Mouse (Mus musculus): Measurements from ENCODE around the gene Xylt1. TPM values are rescaled to one million over a fixed set of nuclear protein-coding genes. Genes with fewer than 3 reads are reported as not detected.

The Xylt1 gene
- total RNA-seq, 2 experiments from 2014 or later, result 53.5 to 56.6 TPM

- DNase-seq, result no peak
- intact Hi-C loops (cut with DNase I), result no loop called here
Observed at GRCm38 (mm10) chr7:117652637-117653036, 271.9 kb downstream of the Xylt1 start.

DNA sequence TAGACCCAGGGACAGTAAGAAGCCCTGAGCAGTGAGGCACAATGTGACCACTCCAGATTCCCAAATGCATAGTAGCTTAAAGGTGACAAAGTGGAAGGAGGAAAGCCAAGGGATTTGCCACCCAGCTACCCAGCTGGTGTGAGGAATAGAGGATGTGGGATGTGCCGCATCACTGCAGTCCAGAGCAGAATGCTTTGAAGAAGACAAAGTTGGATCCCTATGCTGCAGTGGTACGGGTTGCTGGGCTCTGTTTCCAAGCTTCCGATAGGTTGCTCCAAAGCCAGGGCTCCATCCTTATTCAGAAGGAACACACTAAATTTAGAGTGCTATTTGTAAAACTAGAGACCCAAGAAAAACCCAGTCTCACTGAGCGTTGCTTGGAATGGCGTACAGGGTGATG lies 275.0 kb downstream of the Xylt1 start:
- DNase-seq, result no peak
- intact Hi-C loops (cut with DNase I), result no loop called here

GRCm38 (mm10) chr7:117658180-117658579 lies 277.4 kb downstream of the Xylt1 start:
- DNase-seq, result no peak
- intact Hi-C loops (cut with DNase I), result no loop called here

DNA sequence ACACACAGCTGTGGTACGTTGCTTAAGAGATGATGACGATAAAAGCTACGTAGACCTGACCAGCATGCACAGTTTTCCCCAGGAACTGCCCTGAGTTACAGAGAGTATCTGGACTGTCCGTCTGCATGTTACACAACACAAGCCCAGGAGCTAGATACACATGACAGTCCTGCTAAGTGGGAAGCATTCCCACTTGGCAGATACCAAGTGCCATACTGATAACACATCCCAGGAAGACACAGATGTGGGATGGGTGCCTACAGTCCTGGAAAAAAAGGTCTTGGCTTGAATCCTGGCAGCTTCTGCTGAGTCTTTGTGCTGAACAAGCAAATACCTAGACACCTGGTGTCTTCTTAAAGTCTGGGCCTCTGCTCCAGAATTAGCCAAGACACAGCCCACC lies 278.0 kb downstream of the Xylt1 start:
- DNase-seq, result no peak
- intact Hi-C loops (cut with DNase I), result no loop called here

DNA sequence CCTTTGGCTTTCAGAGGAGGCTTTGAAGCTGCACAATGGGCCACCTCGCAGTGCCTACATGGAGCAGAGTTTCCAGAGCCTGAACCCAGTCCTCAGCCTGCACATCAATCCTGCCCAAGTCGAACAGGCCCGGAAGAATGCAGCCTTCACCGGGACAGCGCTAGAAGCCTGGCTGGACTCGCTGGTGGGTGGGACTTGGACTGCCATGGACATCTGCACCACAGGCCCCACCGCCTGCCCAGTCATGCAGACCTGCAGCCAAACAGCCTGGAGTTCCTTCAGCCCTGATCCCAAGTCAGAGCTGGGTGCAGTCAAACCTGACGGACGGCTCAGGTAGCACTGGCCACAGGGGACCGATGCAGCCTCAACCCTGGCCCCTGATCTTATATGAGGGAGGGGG lies 286.5 kb downstream of the Xylt1 start:
- intact Hi-C loops (cut with DNase I), result no loop called here
- DNase-seq, result peak; percentile 55

- intact Hi-C loops (cut with DNase I), result no loop called here
- peak; percentile 41 for DNase-seq
Observed at GRCm38 (mm10) chr7:117668226-117668625, 287.4 kb downstream of the Xylt1 start.

GRCm38 (mm10) chr7:117672121-117672591 lies 291.4 kb downstream of the Xylt1 start:
- intact Hi-C loops (cut with DNase I), result no loop called here
- DNase-seq, result no peak

- intact Hi-C loops (cut with DNase I), result no loop called here
- no peak for DNase-seq
Observed at GRCm38 (mm10) chr7:117686120-117686996, 305.6 kb downstream of the Xylt1 start.

- DNase-seq, result no peak
- intact Hi-C loops (cut with DNase I), result no loop called here
Observed at GRCm38 (mm10) chr7:117686997-117687302, 306.2 kb downstream of the Xylt1 start.

DNA sequence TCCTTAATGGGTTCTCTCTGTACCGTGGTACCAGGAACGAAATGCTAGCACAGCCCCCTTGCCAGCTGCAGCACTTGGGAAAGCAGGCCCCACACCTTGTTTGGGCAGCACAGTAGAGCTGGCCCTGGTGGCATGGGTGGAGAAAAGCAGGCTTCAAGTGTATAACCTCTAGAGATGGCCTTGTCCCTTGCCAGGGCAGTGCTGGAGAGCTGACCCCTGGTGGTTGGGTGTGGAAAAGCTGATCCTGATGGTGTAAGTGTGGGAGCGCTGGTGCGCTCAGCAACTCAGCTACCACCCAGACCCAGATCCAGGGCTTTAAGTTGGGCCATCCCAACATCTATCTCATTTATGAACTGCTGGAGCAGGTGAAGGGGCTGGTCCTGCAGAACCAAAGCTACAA lies 314.8 kb downstream of the Xylt1 start:
- no peak for DNase-seq
- intact Hi-C loops (cut with DNase I), result no loop called here

DNA sequence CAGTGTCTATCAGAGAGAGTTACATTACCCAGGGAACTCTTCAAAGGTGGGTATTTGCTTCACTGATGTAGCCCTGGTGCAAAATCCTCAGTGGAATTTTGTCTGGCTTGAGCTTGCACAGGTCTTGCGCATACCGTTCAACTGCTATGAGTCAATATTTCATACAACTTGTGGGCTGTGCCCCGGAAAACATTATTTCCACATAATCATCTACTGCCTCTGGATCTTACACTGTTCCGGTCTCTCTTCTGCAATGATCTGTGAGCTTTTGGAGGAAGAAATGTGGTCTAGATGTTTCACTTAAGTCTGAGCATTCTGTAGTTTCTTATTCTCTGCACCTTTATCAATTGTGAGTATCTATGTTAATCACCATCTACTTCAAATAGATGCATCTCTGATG lies 316.9 kb downstream of the Xylt1 start:
- intact Hi-C loops (cut with DNase I), result no loop called here
- no peak for DNase-seq

- DNase-seq, result no peak
- intact Hi-C loops (cut with DNase I), result no loop called here
Observed at GRCm38 (mm10) chr7:117698551-117699114, 317.9 kb downstream of the Xylt1 start.

DNA sequence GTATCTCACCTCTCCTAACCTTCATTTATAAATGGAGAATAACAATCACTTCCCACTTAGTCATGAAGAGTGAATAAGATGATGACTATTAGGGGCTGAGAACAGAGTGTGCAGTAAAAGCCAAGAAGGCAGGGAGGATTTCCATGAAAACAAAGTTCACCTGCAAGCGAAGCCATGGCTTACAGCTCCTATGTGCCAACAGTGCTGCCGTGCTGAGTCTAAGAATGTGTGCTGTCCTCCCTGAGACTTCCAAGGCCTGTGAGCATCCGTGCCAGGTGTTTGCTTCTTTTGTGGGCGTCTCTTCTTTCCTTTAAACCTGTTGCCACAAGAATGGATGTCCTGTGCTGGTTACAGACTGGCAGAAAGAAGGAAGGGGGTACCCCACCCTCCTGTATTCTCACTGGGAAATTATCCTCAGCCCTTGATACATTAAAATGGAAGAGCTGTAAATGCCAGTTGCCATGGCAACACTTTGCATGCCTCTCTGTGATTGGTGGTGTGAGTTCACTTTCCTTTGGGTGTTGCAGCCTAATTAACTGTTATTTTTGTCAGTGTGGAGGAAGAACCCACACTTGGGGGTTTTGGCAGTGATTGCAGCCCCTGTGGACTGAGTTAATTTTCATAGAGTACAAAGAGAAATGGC lies 318.7 kb downstream of the Xylt1 start:
- intact Hi-C loops (cut with DNase I), result no loop called here

GRCm38 (mm10) chr7:117700066-117700465 lies 319.3 kb downstream of the Xylt1 start:
- intact Hi-C loops (cut with DNase I), result loop anchor here (10.0 kb wide), 1 partner anchor 165 kb away; no protein-coding TSS in a partner anchor
- DNase-seq, result no peak

More for the DNA sequence above, 318.7 kb downstream of the Xylt1 start:
- DNase-seq, result peak; percentile 15

DNA sequence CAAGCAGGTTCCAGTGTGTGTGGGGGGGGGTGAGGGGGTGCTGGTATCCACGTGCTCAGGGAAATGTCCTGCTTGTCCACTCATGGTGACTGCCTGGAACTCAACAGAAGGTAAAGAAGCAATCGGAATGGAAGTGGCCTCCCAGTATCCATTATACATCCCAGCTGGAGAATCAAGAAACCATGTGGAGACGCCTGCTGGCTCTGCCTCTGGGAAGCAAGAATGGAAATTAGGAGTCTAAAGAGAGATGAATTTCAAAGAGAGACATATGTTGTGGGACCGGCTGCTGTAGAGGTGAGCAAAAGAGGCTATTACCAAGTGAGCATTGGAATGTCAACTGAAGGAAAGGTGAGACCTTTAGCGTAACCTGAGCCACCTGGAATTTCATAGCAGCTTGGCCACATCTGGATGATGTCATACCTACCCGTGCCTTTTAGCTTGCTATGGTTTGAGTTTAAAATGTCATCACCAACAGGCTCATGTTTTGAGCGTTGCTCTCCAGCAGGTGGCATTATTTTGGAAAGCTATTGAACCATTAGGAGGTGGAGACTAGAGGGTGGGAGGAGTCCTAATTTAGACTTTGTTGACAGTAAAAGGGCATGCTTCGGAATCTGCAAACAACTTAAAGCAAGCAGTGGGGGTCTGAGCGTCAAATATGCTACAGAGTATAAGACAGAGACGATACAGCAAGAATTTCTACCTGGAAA lies 329.3 kb downstream of the Xylt1 start:
- intact Hi-C loops (cut with DNase I), result loop anchor here (10.0 kb wide), 1 partner anchor 155 kb away; no protein-coding TSS in a partner anchor
- DNase-seq, result no peak

DNA sequence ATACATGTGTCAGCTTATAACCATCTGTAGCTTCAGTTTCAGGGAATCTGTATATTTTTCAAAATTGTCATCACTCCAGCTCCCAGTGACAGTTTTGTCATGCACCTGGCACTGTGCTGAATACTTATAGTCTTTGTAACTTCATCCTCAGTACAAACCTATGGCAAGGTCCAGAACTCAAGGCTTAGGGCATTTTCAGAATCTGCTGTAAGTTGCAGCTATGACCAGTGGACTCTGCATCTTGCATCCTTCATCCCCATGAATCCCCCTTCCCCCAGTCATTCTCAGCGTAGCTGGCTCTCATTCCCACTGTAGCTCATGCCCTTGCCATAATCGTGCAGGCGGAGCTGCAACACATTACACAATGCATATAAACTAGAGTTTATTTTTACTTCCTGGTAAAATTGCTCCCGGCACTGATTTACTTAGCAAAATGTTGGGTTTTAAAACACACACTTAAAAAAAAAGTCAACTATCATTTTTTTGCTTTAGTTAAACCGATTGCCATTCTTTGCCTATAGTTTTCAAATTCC lies 336.2 kb downstream of the Xylt1 start:
- intact Hi-C loops (cut with DNase I), result no loop called here
- DNase-seq, result no peak

- intact Hi-C loops (cut with DNase I), result no loop called here
- DNase-seq, result no peak
Observed at GRCm38 (mm10) chr7:117720426-117720825, 339.6 kb downstream of the Xylt1 start.
